Mouse (Mus musculus): ENCODE data around the gene Pam.

Pam gene

GRCm38 (mm10) chr1:98095246-98095990 is at the start of gene Pam:
Gene Pam (minus strand): TSS chr1:98095646.
- DNase-seq (ENCODE audit: low spot score in 2 of 2), result peak; percentile 34 to 68

GRCm38 (mm10) chr1:98144845-98145244 is 49.4 kb upstream of the Pam start:
- DNase-seq (ENCODE audit: low spot score in 2 of 2), result peak in 1 of 2 experiments; percentile 26

- DNase-seq (ENCODE audit: low spot score in 2 of 2), result no peak
Observed at GRCm38 (mm10) chr1:98131244-98131643, 35.8 kb upstream of the Pam start.

GRCm38 (mm10) chr1:98129561-98130347 is 34.3 kb upstream of the Pam start:
- peak in 1 of 2 experiments; percentile 12 for DNase-seq (ENCODE audit: low spot score in 2 of 2)

GRCm38 (mm10) chr1:98129111-98129510 is 33.7 kb upstream of the Pam start:
- no peak for DNase-seq (ENCODE audit: low spot score in 2 of 2)

- DNase-seq (ENCODE audit: low spot score in 2 of 2), result no peak
Observed at GRCm38 (mm10) chr1:98128338-98129096, 33.1 kb upstream of the Pam start.

- DNase-seq (ENCODE audit: low spot score in 2 of 2), result no peak
Observed at GRCm38 (mm10) chr1:98126268-98126667, 30.8 kb upstream of the Pam start.

GRCm38 (mm10) chr1:98124727-98125126 is 29.3 kb upstream of the Pam start:
- no peak for DNase-seq (ENCODE audit: low spot score in 2 of 2)

GRCm38 (mm10) chr1:98119595-98119994 is 24.1 kb upstream of the Pam start:
- DNase-seq (ENCODE audit: low spot score in 2 of 2), result no peak

GRCm38 (mm10) chr1:98107599-98107998 is 12.2 kb upstream of the Pam start:
- no peak for DNase-seq (ENCODE audit: low spot score in 2 of 2)

GRCm38 (mm10) chr1:98099441-98099840 is 4.0 kb upstream of the Pam start:
- no peak for DNase-seq (ENCODE audit: low spot score in 2 of 2)

GRCm38 (mm10) chr1:98097957-98098729 is 2.7 kb upstream of the Pam start:
- no peak for DNase-seq (ENCODE audit: low spot score in 2 of 2)

GRCm38 (mm10) chr1:98096396-98096935 is 1.0 kb upstream of the Pam start:
- no peak for DNase-seq (ENCODE audit: low spot score in 2 of 2)

- no peak for DNase-seq (ENCODE audit: low spot score in 2 of 2)
Observed at GRCm38 (mm10) chr1:98095991-98096330, 515 bp upstream of the Pam start.

GRCm38 (mm10) chr1:98094811-98095245 is 618 bp downstream of the Pam start:
- DNase-seq (ENCODE audit: low spot score in 2 of 2), result no peak

- DNase-seq (ENCODE audit: low spot score in 2 of 2), result no peak
Observed at GRCm38 (mm10) chr1:98089336-98089975, 6.0 kb downstream of the Pam start.

GRCm38 (mm10) chr1:98086456-98086855 is 9.0 kb downstream of the Pam start:
- DNase-seq (ENCODE audit: low spot score in 2 of 2), result no peak

- no peak for DNase-seq (ENCODE audit: low spot score in 2 of 2)
Observed at GRCm38 (mm10) chr1:98084596-98085274, 10.7 kb downstream of the Pam start.

GRCm38 (mm10) chr1:98083508-98083907 is 11.9 kb downstream of the Pam start:
- no peak for DNase-seq (ENCODE audit: low spot score in 2 of 2)

GRCm38 (mm10) chr1:98082988-98083387 is 12.5 kb downstream of the Pam start:
- no peak for DNase-seq (ENCODE audit: low spot score in 2 of 2)
